Mouse (Mus musculus) testis, adult 10 weeks (tissue): ENCODE data around the gene Fam198a. TPM values are rescaled to one million over a fixed set of nuclear protein-coding genes. Genes with fewer than 3 reads are reported as not detected.

ENCODE experiments used
- polyA plus RNA-seq: library from polyadenylated mRNA; stranded (reverse); fragments of 350-450 nt; fragmentation: Illumina TruSeq; extraction: RNeasy Lipid Tissue Mini Kit (QIAGEN cat#74804); gene quantifications from one replicate; pipeline ENCODE4 v1.2.3, GENCODE M21; 2014; ENCODE audit warnings: low read depth, low replicate concordance

Gene Fam198a
- polyA plus RNA-seq, result 0.29 TPM

GRCm38 (mm10) chr9:121950418-121951113 lies at the start of gene Fam198a:
Fam198a (plus strand) TSS chr9:121950988.

DNA sequence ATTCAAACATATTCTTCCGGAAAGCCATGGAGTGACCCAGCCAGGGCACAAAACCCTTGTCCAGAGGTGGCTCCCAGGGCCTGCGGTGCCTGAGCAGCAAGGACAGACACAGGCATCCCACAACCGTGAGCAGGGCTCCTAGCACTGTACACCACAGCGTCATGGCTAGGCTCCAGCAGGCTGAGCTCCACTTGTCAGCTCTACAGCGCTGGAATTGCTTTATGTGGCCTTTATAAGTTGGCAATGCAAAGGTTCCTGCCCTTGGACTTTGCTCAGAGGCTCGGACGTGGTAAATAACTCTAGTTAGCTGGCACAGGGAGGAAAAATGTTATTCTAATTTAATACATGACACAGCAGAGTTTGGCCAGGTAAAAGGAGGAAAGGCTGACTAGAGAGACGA lies 34.7 kb upstream of the Fam198a start, which contains the start of gene Cyp8b1:
TSS of gene Cyp8b1 (minus strand) at position 204 of the 400 bp plus-strand sequence.

DNA sequence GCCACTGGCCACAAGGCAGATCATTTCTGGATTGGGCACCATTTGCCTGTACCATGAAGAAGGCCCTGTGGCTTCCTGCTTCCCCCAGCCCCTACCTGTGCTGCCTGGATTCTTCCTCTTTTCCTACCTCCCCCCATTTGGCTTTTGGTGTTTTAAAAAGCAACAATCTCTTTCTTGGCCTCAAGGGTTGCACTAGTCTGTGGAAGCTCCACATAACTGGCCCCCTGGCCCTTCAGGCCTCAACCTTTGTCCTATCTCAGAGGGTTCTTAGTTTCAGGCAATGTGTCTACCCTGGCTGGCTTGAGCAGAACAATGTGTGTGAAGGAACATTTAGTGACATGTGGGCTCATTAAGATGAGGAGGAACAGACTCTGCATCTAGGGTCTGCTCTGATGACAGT lies 46.2 kb downstream of the Fam198a start, which contains the start of gene Pomgnt2:
TSS of gene Pomgnt2 (minus strand) at position 101 of the 400 bp plus-strand sequence.

Other genes with a start within 250 kb of the Fam198a start
- 4.6 TPM for gene Sec22c, start 245.5 kb upstream of the Fam198a start, polyA plus RNA-seq
- 9.2 TPM for gene Ss18l2, start 240.7 kb upstream of the Fam198a start, polyA plus RNA-seq
- 222 TPM for gene Nktr, start 231.8 kb upstream of the Fam198a start, polyA plus RNA-seq
- gene Zfp651, start 191.7 kb upstream of the Fam198a start, polyA plus RNA-seq, result 0.22 TPM
- gene Klhl40, start 173.4 kb upstream of the Fam198a start, polyA plus RNA-seq, result not detected
- not detected for gene Hhatl, start 158.5 kb upstream of the Fam198a start, polyA plus RNA-seq
- 21.3 TPM for gene Ccdc13, start 111.5 kb upstream of the Fam198a start, polyA plus RNA-seq
- 130 TPM for gene Higd1a, start 92.6 kb upstream of the Fam198a start, polyA plus RNA-seq
- 0.45 TPM for gene Ackr2, start 52.6 kb upstream of the Fam198a start, polyA plus RNA-seq
- gene Cyp8b1, start 34.7 kb upstream of the Fam198a start, polyA plus RNA-seq, result not detected
- gene Pomgnt2, start 46.1 kb downstream of the Fam198a start, polyA plus RNA-seq, result 0.14 TPM
- 25.6 TPM for gene Snrk, start 166.3 kb downstream of the Fam198a start, polyA plus RNA-seq